Mouse (Mus musculus): ENCODE measurements around the gene Ptprk.
A peak's percentile ranks its signal among the peaks of the same experiment; 100 is the strongest.

Gene Ptprk

DNA sequence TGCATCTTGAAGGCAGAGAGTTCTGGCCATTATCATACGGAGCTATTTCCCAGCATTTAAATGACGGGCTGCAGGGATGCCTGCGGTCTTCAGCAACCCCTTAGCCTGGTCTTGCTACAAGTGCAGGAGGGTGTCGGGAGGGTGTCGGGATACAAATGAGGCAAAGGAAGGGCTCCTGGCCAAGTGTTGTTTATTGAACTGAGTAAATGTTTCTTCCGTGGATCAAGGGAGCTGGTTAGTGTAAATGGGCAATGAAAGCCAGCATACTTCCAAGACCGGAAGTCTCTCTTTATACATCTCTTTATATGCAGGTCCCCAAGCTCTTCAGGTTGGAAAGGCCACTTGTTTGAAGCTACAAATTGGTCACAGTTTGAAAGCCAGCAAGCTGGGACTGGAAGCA is 23.0 kb downstream of the Ptprk start:
- no peak overlapping the region for H3K4me3 ChIP-seq (replicated peaks; ENCODE audit: low read length)
- no peaks in the 10 kb centered on the region for H3K27me3 ChIP-seq (ENCODE audit: insufficient read depth, low read length)
- H3K36me3 ChIP-seq (ENCODE audit: insufficient read depth, low read length) = peaks cover 8% of the 10 kb centered on the region; the same call in 1 of the 2 replicates
- H3K9me3 ChIP-seq (ENCODE audit: low read length) = no peaks in the 10 kb centered on the region; the same call in 1 of the 2 replicates
- peaks cover 6% of the 10 kb centered on the region for H3K4me1 ChIP-seq (replicated peaks; ENCODE audit: low read depth, low read length)
- TF ChIP-seq NANOG (IDR thresholded peaks at IDR 0.05; ENCODE audit: borderline replicate concordance, low read length) (no peak), CTCF (conservative IDR thresholded peaks at IDR 0.05; ENCODE audit: low read length) (no peak)

DNA sequence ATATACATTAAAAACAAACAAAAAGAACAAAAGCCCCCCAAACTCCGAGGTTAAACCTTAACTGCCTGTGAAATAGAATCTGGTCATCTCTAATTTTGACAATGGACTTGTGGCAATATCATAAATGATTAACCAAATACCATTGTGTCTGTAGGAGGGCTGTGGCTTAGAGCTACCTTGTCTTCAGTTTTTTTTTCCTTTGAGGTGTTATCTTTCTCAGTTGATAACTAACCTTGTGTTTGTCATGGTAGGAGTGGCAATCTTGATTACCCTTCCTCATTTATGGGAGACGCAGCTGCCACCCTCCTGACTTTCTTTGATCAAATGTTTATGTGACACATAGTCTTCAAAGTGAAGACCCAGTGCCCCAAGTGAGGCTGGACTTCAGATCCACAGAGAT is 24.3 kb downstream of the Ptprk start:
- Histone ChIP-seq H3K36me3 (ENCODE audit: insufficient read depth, low read length) (peaks cover 8% of the 10 kb centered on the region; the same call in 1 of the 2 replicates), H3K9me3 (ENCODE audit: low read length) (no peaks in the 10 kb centered on the region; the same call in 1 of the 2 replicates), H3K4me3 (replicated peaks; ENCODE audit: low read length) (no peak overlapping the region), H3K4me1 (replicated peaks; ENCODE audit: low read depth, low read length) (peaks cover 6% of the 10 kb centered on the region), H3K27me3 (ENCODE audit: insufficient read depth, low read length) (no peaks in the 10 kb centered on the region)
- no peak for TF ChIP-seq NANOG (IDR thresholded peaks at IDR 0.05; ENCODE audit: borderline replicate concordance, low read length)
- no peak for TF ChIP-seq CTCF (conservative IDR thresholded peaks at IDR 0.05; ENCODE audit: low read length)
- TF ChIP-seq POU5F1 (IDR thresholded peaks at IDR 0.05; ENCODE audit: borderline replicate concordance, low read length) = no peak

DNA sequence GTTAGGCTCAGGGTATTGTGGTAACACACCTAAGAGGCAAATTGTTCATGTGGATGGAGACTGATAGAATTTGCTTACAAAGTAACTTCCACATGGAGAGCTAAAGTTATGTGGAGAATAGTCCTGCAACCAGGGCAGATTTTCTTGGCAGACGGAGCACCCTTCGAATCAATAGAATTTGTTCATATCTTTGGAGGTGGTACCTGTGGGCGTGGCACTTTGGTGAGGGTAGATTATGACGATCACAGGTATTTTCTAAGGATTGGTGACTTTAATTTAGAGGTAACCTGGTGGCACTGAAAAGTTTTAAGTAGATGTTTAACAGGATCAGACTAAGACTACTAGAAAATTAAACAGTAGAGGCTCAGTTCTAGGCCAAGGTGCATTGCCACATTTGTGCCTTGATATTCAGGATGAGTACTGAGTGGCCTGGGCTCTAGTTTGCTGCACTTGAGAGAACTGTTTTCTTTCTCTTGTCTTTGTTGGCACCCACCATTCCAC is 28.8 kb downstream of the Ptprk start:
- Histone ChIP-seq H3K36me3 (ENCODE audit: insufficient read depth, low read length) (no peaks in the 10 kb centered on the region), H3K4me1 (replicated peaks; ENCODE audit: low read depth, low read length) (peaks cover 9% of the 10 kb centered on the region), H3K4me3 (replicated peaks; ENCODE audit: low read length) (no peak overlapping the region), H3K9me3 (ENCODE audit: low read length) (no peaks in the 10 kb centered on the region), H3K27me3 (ENCODE audit: insufficient read depth, low read length) (no peaks in the 10 kb centered on the region)
- TF ChIP-seq CTCF (conservative IDR thresholded peaks at IDR 0.05; ENCODE audit: low read length) = no peak
- no peak for TF ChIP-seq POU5F1 (IDR thresholded peaks at IDR 0.05; ENCODE audit: borderline replicate concordance, low read length)
- no peak for TF ChIP-seq NANOG (IDR thresholded peaks at IDR 0.05; ENCODE audit: borderline replicate concordance, low read length)

DNA sequence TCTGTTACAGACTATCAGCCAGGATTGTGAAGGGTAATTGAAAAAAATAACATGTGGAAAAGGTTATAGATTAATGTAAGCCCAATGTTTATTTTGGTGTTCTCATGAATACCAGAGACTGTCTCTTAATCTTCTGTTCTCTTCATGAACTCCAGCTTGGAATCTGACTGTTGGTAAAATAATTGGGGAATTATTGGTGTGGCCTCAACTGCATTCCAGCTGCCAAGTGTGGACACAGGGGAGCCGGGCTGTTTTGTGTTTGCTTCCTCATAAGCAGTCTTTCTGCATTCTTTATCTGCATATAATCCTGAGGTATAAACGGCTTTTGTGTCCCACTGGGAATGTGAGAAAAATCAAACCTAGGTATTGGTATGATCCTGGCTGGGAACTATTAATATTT is 29.3 kb downstream of the Ptprk start:
- TF ChIP-seq POU5F1 (IDR thresholded peaks at IDR 0.05; ENCODE audit: borderline replicate concordance, low read length) (no peak), NANOG (IDR thresholded peaks at IDR 0.05; ENCODE audit: borderline replicate concordance, low read length) (no peak), CTCF (conservative IDR thresholded peaks at IDR 0.05; ENCODE audit: low read length) (no peak)
- H3K4me1 ChIP-seq (replicated peaks; ENCODE audit: low read depth, low read length) = peaks cover 9% of the 10 kb centered on the region
- H3K9me3 ChIP-seq (ENCODE audit: low read length) = no peaks in the 10 kb centered on the region
- H3K27me3 ChIP-seq (ENCODE audit: insufficient read depth, low read length) = no peaks in the 10 kb centered on the region
- no peak overlapping the region for H3K4me3 ChIP-seq (replicated peaks; ENCODE audit: low read length)
- H3K36me3 ChIP-seq (ENCODE audit: insufficient read depth, low read length) = no peaks in the 10 kb centered on the region

DNA sequence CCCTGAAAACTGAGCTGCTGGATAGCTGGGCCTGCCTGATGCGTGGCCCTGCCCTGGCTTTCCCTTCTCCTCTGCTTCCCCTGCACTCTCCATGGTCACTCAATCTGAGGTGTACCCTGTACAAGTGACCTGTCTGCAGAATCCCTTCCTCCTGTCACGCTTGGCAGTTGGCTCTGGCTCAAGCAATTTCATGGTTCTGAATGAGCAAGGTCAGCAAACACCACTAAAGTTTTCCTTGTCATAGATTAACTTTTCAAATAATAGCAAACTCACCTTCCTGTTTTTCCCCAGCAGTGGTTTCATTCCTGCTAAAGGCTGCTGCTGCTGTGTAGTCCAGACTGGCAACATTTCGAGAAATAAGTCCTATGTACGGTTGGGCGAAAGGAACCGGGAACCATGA is 30.6 kb downstream of the Ptprk start:
- Histone ChIP-seq H3K4me3 (replicated peaks; ENCODE audit: low read length) (no peak overlapping the region), H3K27me3 (ENCODE audit: insufficient read depth, low read length) (no peaks in the 10 kb centered on the region), H3K9me3 (ENCODE audit: low read length) (no peaks in the 10 kb centered on the region), H3K36me3 (ENCODE audit: insufficient read depth, low read length) (no peaks in the 10 kb centered on the region), H3K4me1 (replicated peaks; ENCODE audit: low read depth, low read length) (peaks cover 14% of the 10 kb centered on the region)
- TF ChIP-seq NANOG (IDR thresholded peaks at IDR 0.05; ENCODE audit: borderline replicate concordance, low read length) = no peak
- no peak for TF ChIP-seq CTCF (conservative IDR thresholded peaks at IDR 0.05; ENCODE audit: low read length)
- no peak for TF ChIP-seq POU5F1 (IDR thresholded peaks at IDR 0.05; ENCODE audit: borderline replicate concordance, low read length)

DNA sequence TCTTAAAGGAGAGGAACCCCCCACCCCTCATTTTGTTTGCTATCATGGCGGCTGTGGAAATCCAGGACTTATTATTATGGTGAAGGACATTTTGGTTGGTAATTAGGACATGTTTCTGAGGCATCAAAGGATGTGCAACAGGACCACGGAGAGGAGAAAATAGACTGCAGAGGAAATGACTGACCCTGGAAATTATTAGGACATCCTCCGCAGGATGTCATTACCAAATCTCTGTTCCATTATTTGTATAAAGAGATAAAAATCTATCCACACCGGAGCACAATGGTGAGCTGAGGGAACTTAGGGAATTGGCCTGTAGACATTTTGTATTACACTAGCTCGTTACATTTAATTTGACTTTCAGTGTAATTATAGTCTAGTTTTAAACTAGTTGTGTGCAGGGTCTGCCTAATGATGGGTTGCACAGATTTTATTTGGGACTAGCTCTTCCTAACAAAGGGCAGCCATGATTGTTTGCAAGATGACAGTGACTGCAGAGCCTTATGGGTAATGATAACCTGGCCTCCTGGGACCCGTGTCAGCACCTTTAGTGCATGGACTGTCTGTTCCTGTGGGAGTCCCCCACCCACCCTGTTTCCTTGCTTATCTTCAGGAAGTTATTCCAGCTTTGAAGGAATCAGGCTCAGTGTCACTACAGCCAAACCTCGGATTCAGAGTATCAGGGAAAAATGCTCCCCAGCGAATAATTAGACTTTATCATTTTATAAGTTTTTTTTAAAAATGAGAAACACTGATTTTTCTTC is 38.4 kb downstream of the Ptprk start:
- Histone ChIP-seq H3K4me1 (replicated peaks; ENCODE audit: low read depth, low read length) (peaks cover 10% of the 10 kb centered on the region; the same call in 1 of the 2 replicates), H3K27me3 (ENCODE audit: insufficient read depth, low read length) (no peaks in the 10 kb centered on the region), H3K9me3 (ENCODE audit: low read length) (peaks cover 5% of the 10 kb centered on the region; the same call in 1 of the 2 replicates), H3K36me3 (ENCODE audit: insufficient read depth, low read length) (no peaks in the 10 kb centered on the region), H3K4me3 (replicated peaks; ENCODE audit: low read length) (no peak overlapping the region)
- TF ChIP-seq NANOG (IDR thresholded peaks at IDR 0.05; ENCODE audit: borderline replicate concordance, low read length) = no peak
- TF ChIP-seq CTCF (conservative IDR thresholded peaks at IDR 0.05; ENCODE audit: low read length) = no peak
- TF ChIP-seq POU5F1 (IDR thresholded peaks at IDR 0.05; ENCODE audit: borderline replicate concordance, low read length) = no peak

DNA sequence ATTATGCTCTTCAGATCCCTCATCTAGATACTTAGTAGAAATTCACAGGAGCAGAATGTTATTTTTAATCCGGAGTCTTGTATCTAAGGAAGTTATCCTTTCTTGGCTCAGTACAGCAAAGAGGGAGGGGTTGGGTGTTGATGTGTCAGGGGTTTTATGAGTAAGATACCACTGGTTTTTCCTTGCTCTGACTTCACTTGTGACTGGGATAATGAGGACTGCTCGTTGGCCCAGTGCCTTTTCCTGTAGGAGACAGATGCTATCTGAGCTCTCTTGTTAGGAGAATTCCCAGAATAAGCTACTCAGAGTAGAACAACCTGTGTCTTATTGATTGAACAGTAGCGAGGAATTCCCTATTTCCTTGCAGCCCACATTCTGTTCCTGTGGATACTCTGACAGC is 39.3 kb downstream of the Ptprk start:
- TF ChIP-seq CTCF (conservative IDR thresholded peaks at IDR 0.05; ENCODE audit: low read length) (no peak), NANOG (IDR thresholded peaks at IDR 0.05; ENCODE audit: borderline replicate concordance, low read length) (no peak), POU5F1 (IDR thresholded peaks at IDR 0.05; ENCODE audit: borderline replicate concordance, low read length) (no peak)
- Histone ChIP-seq H3K27me3 (ENCODE audit: insufficient read depth, low read length) (no peaks in the 10 kb centered on the region), H3K9me3 (ENCODE audit: low read length) (peaks cover 5% of the 10 kb centered on the region; the same call in 1 of the 2 replicates), H3K36me3 (ENCODE audit: insufficient read depth, low read length) (no peaks in the 10 kb centered on the region), H3K4me1 (replicated peaks; ENCODE audit: low read depth, low read length) (peaks cover 7% of the 10 kb centered on the region; the same call in 1 of the 2 replicates), H3K4me3 (replicated peaks; ENCODE audit: low read length) (no peak overlapping the region)

DNA sequence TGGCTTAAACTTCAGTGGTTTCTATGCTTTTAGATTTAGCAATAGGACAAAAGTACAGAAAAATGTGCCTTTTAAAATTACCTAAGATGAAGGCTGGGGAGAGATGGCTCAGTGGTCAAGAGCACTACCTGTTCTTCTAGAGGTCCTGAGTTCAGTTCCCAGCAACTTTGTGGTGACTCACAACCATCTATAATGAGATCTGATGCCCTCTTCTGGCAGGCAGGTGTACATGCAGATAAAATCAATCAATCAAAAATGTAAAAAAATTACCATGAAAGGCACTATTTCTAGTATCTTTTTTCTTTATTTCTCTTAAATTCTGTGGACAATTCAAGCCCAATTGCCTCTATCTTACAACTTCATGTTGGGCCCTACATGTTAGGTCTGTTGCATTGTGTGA is 42.4 kb downstream of the Ptprk start:
- TF ChIP-seq NANOG (IDR thresholded peaks at IDR 0.05; ENCODE audit: borderline replicate concordance, low read length) (no peak), POU5F1 (IDR thresholded peaks at IDR 0.05; ENCODE audit: borderline replicate concordance, low read length) (no peak), CTCF (conservative IDR thresholded peaks at IDR 0.05; ENCODE audit: low read length) (peak; percentile 22)
- Histone ChIP-seq H3K27me3 (ENCODE audit: insufficient read depth, low read length) (no peaks in the 10 kb centered on the region), H3K36me3 (ENCODE audit: insufficient read depth, low read length) (no peaks in the 10 kb centered on the region), H3K4me3 (replicated peaks; ENCODE audit: low read length) (no peak overlapping the region), H3K4me1 (replicated peaks; ENCODE audit: low read depth, low read length) (no peaks in the 10 kb centered on the region), H3K9me3 (ENCODE audit: low read length) (peaks cover 5% of the 10 kb centered on the region; the same call in 1 of the 2 replicates)

Measured in E14TG2a.4 (cell line).